Mouse (Mus musculus) liver, adult 2 months (tissue): Measurements from ENCODE around the gene Cdh22. TPM values are rescaled to one million over a fixed set of nuclear protein-coding genes. Genes with fewer than 3 reads are reported as not detected.

Source experiments
- DNase-seq: peaks from one replicate; pipeline ENCODE4 v3.0.0-alpha.2; 2011; ENCODE audit warnings: low read depth, low spot score; ENCODE audit errors: extremely low read depth
- H3K27ac ChIP-seq: fragments of 200-500 bp; replicated peaks from 2 replicates; pipeline ENCODE4 v1.5.1; 2012; ENCODE audit warnings: low read depth, mild to moderate bottlenecking, control low read depth, inconsistent platforms, low read length; ENCODE audit not compliant: insufficient read depth
- H3K27me3 ChIP-seq: fragments of 200-500 bp; 2 replicates; pipeline ENCODE4 v1.6.1; 2012; ENCODE audit warnings: mild to moderate bottlenecking, moderate library complexity, low read length, inconsistent platforms; ENCODE audit not compliant: control insufficient read depth, insufficient read depth
- H3K36me3 ChIP-seq: fragments of 200-500 bp; 2 replicates; pipeline ENCODE4 v1.6.1; 2012; ENCODE audit warnings: low read length, inconsistent platforms; ENCODE audit not compliant: control insufficient read depth, insufficient read depth
- H3K4me1 ChIP-seq: fragments of 200-500 bp; 2 replicates; pipeline ENCODE4 v1.6.1; 2011; ENCODE audit warnings: low read length; ENCODE audit not compliant: control insufficient read depth, insufficient read depth
- H3K4me3 ChIP-seq: fragments of 200-500 bp; 2 replicates; pipeline ENCODE4 v1.5.1; 2011; ENCODE audit warnings: low read depth, mild to moderate bottlenecking, control low read depth, low read length, moderate library complexity; ENCODE audit not compliant: insufficient read depth
- H3K79me2 ChIP-seq: fragments of 200-500 bp; 2 replicates; pipeline ENCODE4 v1.6.1; 2012; ENCODE audit warnings: inconsistent platforms, mild to moderate bottlenecking, low read length, moderate library complexity; ENCODE audit not compliant: control insufficient read depth, insufficient read depth
- H3K9ac ChIP-seq: fragments of 200-500 bp; 2 replicates; pipeline ENCODE4 v1.6.1; 2012; ENCODE audit warnings: low read depth, mild to moderate bottlenecking, control low read depth, inconsistent platforms, low read length
- CTCF ChIP-seq: fragments of 200-500 bp; IDR thresholded peaks from 2 replicates; pipeline ENCODE4 v1.5.1; 2011; ENCODE audit warnings: low read depth, low read length, control low read depth
- POLR2A ChIP-seq: fragments of 200-500 bp; IDR thresholded peaks from 2 replicates; pipeline ENCODE4 v1.6.1; 2011; ENCODE audit warnings: low read length, control low read depth; ENCODE audit not compliant: insufficient read depth; ENCODE audit errors: extremely low read depth
- WGBS: fragments of 180-500 bp; shearing (Covaris S2); methylation state at CpG from one replicate; pipeline ENCODE4 v1.1.7; 2018; 5-methylcytosine and 5-hydroxymethylcytosine counted together
- polyA plus RNA-seq: library from polyadenylated mRNA; depleted of rRNA; stranded (reverse); fragments of >200 nt; gene quantifications from 2 replicates; pipeline ENCODE4 v1.2.3, GENCODE M21; 2012
- total RNA-seq: library from RNA; depleted of rRNA; stranded (reverse); fragments of >200 nt; gene quantifications from 2 replicates; pipeline ENCODE4 v1.2.3, GENCODE M21; 2014

Cdh22 gene
- total and polyA plus RNA-seq, 2 experiments = not detected

- Histone ChIP-seq H3K4me3 (no peak overlapping the region), H3K9ac (no peak overlapping the region), H3K79me2 (no peaks in the 10 kb centered on the region), H3K27ac (no peak overlapping the region), H3K27me3 (no peaks in the 10 kb centered on the region), H3K36me3 (no peaks in the 10 kb centered on the region), H3K4me1 (no peaks in the 10 kb centered on the region)
- no peak for DNase-seq
- 33% methylated on average over 12 of the region's 12 CpGs for WGBS
- no peak for TF ChIP-seq POLR2A
- no peak for TF ChIP-seq CTCF
Observed at GRCm38 (mm10) chr2:165131428-165131827, 103.2 kb downstream of the Cdh22 start.

GRCm38 (mm10) chr2:165129189-165129588, 105.5 kb downstream of the Cdh22 start:
- no peaks in the 10 kb centered on the region for H3K79me2 ChIP-seq
- no peak overlapping the region for H3K4me3 ChIP-seq
- no peak for TF ChIP-seq CTCF
- TF ChIP-seq POLR2A = no peak
- no peak overlapping the region for H3K9ac ChIP-seq
- H3K36me3 ChIP-seq = no peaks in the 10 kb centered on the region
- 53% methylated on average over 4 of the region's 4 CpGs for WGBS
- H3K27me3 ChIP-seq = no peaks in the 10 kb centered on the region
- no peaks in the 10 kb centered on the region for H3K4me1 ChIP-seq
- H3K27ac ChIP-seq = no peak overlapping the region
- no peak for DNase-seq

GRCm38 (mm10) chr2:165126896-165127562, 107.6 kb downstream of the Cdh22 start:
- TF ChIP-seq POLR2A (no peak), CTCF (no peak)
- H3K27me3 ChIP-seq = no peaks in the 10 kb centered on the region
- WGBS = 64% methylated on average over 10 of the region's 10 CpGs
- DNase-seq = no peak
- no peaks in the 10 kb centered on the region for H3K4me1 ChIP-seq
- no peak overlapping the region for H3K9ac ChIP-seq
- no peaks in the 10 kb centered on the region for H3K36me3 ChIP-seq
- no peaks in the 10 kb centered on the region for H3K79me2 ChIP-seq
- H3K4me3 ChIP-seq = no peak overlapping the region
- H3K27ac ChIP-seq = no peak overlapping the region

GRCm38 (mm10) chr2:165121206-165121840, 113.3 kb downstream of the Cdh22 start:
- Histone ChIP-seq H3K4me1 (no peaks in the 10 kb centered on the region), H3K79me2 (no peaks in the 10 kb centered on the region), H3K9ac (no peak overlapping the region), H3K27ac (no peak overlapping the region), H3K27me3 (peaks cover 3% of the 10 kb centered on the region; the same call in 1 of the 2 replicates), H3K4me3 (no peak overlapping the region), H3K36me3 (no peaks in the 10 kb centered on the region)
- DNase-seq = no peak
- TF ChIP-seq CTCF (no peak), POLR2A (no peak)
- 26% methylated on average over 10 of the region's 10 CpGs for WGBS

GRCm38 (mm10) chr2:165120765-165121164, 113.9 kb downstream of the Cdh22 start:
- WGBS = 81% methylated on average over 9 of the region's 9 CpGs
- no peaks in the 10 kb centered on the region for H3K4me1 ChIP-seq
- no peak overlapping the region for H3K27ac ChIP-seq
- H3K79me2 ChIP-seq = no peaks in the 10 kb centered on the region
- TF ChIP-seq POLR2A (no peak), CTCF (no peak)
- H3K27me3 ChIP-seq = peaks cover 3% of the 10 kb centered on the region; the same call in 1 of the 2 replicates
- no peak overlapping the region for H3K4me3 ChIP-seq
- no peak for DNase-seq
- H3K9ac ChIP-seq = no peak overlapping the region
- no peaks in the 10 kb centered on the region for H3K36me3 ChIP-seq

GRCm38 (mm10) chr2:165113733-165114132, 120.9 kb downstream of the Cdh22 start:
- peaks cover 6% of the 10 kb centered on the region for H3K27me3 ChIP-seq
- H3K9ac ChIP-seq = no peak overlapping the region
- no peak overlapping the region for H3K4me3 ChIP-seq
- H3K27ac ChIP-seq = no peak overlapping the region
- 0 out of 2 replicates have a peak, but pooled peaks cover 2% of the 10 kb centered on the region for H3K4me1 ChIP-seq
- WGBS = 27% methylated on average over 11 of the region's 11 CpGs
- no peak for DNase-seq
- H3K36me3 ChIP-seq = no peaks in the 10 kb centered on the region
- TF ChIP-seq POLR2A (no peak), CTCF (no peak)
- H3K79me2 ChIP-seq = no peaks in the 10 kb centered on the region
